Mouse (Mus musculus) neural tube, embryonic 15.5 days (tissue): ENCODE results near the gene Rgsl1. TPM values are rescaled to one million over a fixed set of nuclear protein-coding genes. Genes with fewer than 3 reads are reported as not detected.
A peak's percentile ranks its signal among the peaks of the same experiment; 100 is the strongest.

ENCODE experiments used
- ATAC-seq: fragments of 200-750 bp; cut with Nextera tagmentation; 2 replicates; pipeline ENCODE4 v1.8.0; 2017; ENCODE audit warnings: mild to moderate bottlenecking, moderate TSS enrichment, moderate library complexity; ENCODE audit not compliant: low FRiP score
- H3K27ac ChIP-seq: fragments of 300-500 bp; sonication (generic); replicated peaks from 2 replicates; pipeline ENCODE4 v1.5.1; 2015; ENCODE audit warnings: mild to moderate bottlenecking, inconsistent platforms
- H3K27me3 ChIP-seq: fragments of 300-500 bp; sonication (generic); replicated peaks from 2 replicates; pipeline ENCODE4 v1.6.1; 2015; ENCODE audit warnings: inconsistent platforms
- H3K36me3 ChIP-seq: fragments of 300-500 bp; sonication (generic); 2 replicates; pipeline ENCODE4 v1.6.1; 2015; ENCODE audit warnings: inconsistent platforms
- H3K4me1 ChIP-seq: fragments of 300-500 bp; sonication (generic); 2 replicates; pipeline ENCODE4 v1.6.1; 2015; ENCODE audit warnings: inconsistent platforms
- H3K4me2 ChIP-seq: fragments of 300-500 bp; sonication (generic); 2 replicates; pipeline ENCODE4 v1.6.1; 2015; ENCODE audit warnings: inconsistent platforms, mild to moderate bottlenecking, moderate library complexity
- H3K4me3 ChIP-seq: fragments of 300-500 bp; sonication (generic); replicated peaks from 2 replicates; pipeline ENCODE4 v1.5.1; 2015; ENCODE audit warnings: mild to moderate bottlenecking, inconsistent platforms
- H3K9ac ChIP-seq: fragments of 300-500 bp; sonication (generic); replicated peaks from 2 replicates; pipeline ENCODE4 v1.6.1; 2015; ENCODE audit warnings: mild to moderate bottlenecking, inconsistent platforms
- H3K9me3 ChIP-seq: fragments of 300-500 bp; sonication (generic); replicated peaks from 2 replicates; pipeline ENCODE4 v1.6.1; 2016; ENCODE audit warnings: inconsistent platforms
- WGBS: fragments of 180-500 bp; shearing (Covaris S2); methylation state at CpG from one replicate; pipeline ENCODE4 v1.1.7; 2015; ENCODE audit warnings: mixed read lengths; 5-methylcytosine and 5-hydroxymethylcytosine counted together
- polyA plus RNA-seq: library from polyadenylated mRNA; unstranded; fragments of >200 nt; fragmentation: Nextera tagmentation; extraction: Ambion mirVana; gene quantifications from 2 replicates; pipeline ENCODE4 v1.2.1, GENCODE M21; 2015

Rgsl1 gene
- polyA plus RNA-seq, 1 experiment from 2014 or later, result 0.18 TPM

DNA sequence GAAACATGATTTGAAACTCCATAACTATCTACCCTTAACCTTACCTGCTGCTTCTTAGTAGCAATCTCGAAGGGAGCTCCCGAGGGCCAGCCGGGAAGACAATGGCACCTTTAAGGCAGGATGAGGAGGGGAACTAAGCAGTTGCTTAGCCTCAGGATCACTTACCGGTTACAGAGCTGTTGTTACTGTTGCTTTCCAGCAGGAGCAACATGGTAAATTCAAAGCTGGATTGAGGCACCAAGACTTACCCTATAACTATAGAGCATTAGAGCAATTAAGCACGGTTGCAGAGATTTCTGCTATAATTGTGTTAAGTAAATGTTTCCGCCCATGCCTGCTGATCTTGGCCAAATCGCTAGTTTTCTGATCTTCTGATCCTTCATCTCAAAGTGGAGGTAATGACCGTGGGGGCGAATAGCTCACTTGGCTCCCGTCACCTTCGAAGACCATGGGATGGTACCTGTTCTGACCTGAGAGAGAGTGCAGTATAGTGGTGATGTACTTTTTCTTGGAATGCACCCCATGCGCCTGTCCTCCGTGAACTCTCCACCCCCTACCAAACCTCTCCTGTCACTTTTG is 104.4 kb downstream of the Rgsl1 start:
- no peaks in the 10 kb centered on the region for H3K9me3 ChIP-seq
- ATAC-seq, result 0 out of 2 replicates have a peak, but pooled peaks have one; percentile 26
- H3K4me1 ChIP-seq, result peaks cover 47% of the 10 kb centered on the region
- 0 out of 2 replicates have a peak overlapping the region, but pooled peaks have one; percentile 47 for H3K9ac ChIP-seq
- peak overlapping the region; percentile 47 for H3K4me3 ChIP-seq
- H3K36me3 ChIP-seq, result no peaks in the 10 kb centered on the region
- no peaks in the 10 kb centered on the region; the same call in 1 of the 2 replicates for H3K27me3 ChIP-seq
- peak overlapping the region; percentile 87 for H3K4me2 ChIP-seq
- H3K27ac ChIP-seq, result no peak overlapping the region
- WGBS, result 19% methylated on average over 13 of the region's 13 CpGs

DNA sequence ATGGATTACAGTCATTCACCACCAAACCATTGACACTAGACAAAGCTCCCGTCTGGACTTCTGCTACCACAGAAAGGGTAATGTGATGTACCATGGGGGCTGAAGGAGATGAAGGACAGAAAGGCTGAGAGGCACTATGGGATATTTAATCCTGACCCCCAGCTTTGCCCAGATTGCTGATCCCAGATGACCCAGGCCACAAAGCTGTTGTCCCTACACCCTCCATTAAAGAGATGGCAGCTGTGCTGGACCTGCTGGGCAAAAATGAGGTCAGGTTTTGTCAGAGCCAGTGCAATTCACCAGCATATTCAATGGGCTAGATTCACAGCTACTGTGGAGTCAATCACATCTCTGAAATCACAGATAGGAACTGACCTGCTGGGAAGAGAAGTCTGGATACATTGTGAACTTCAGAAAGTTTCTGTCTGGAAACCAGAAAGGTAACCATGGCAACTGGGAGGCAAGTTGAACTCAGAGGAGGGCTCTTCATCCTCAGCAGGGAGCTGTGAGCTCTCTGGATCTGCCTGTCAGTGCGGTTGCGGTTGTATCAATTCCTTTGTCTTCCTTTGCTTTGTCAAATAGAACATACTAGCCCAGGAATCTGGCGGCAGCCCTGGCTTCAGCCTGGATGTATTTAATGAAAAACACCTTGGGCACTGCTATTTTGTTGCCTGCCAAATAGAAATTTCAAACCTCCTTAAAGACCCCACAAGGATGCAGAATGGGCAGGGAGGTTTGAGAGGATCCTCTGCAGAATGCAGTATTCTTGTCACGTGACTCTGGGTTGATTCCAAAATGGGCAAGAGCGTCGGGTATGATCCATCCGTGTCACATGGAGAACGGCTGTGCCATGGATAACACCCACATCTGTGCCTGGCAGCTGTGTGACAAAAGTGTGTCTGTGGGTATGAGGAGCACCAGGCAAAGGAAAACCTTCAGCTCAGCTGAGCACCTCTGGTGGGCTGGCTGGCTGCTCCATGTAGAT is 106.5 kb downstream of the Rgsl1 start:
- Histone ChIP-seq H3K4me2 (peak overlapping the region; percentile 20), H3K9me3 (no peaks in the 10 kb centered on the region), H3K4me3 (no peak overlapping the region), H3K9ac (no peak overlapping the region), H3K27me3 (no peaks in the 10 kb centered on the region; the same call in 1 of the 2 replicates), H3K4me1 (peaks cover 47% of the 10 kb centered on the region), H3K36me3 (no peaks in the 10 kb centered on the region), H3K27ac (peak overlapping the region; percentile 60)
- ATAC-seq, result no peak; the same call in 1 of the 2 replicates
- WGBS, result 29% methylated on average over 9 of the region's 9 CpGs

DNA sequence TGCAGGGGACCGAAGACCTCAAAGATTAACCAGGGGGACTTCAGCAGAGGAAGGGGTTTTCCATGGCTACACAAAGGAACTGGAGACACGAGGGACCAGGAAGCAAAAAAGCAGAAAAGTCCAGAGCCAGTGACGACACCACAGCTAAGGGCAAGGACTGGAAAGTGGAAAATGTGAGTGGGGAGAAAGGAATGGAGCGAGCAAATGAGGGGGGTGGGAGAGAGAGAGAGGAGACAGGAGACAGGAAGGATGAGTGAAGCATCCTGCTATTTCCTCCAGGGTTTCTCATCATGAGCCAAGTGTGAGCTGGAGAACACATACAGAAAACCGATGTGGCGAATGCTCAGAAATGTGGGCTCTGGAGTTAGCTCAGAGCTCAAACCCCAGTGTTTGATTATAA is 107.8 kb downstream of the Rgsl1 start:
- 74% methylated on average over 6 of the region's 6 CpGs for WGBS
- no peaks in the 10 kb centered on the region for H3K36me3 ChIP-seq
- no peaks in the 10 kb centered on the region for H3K9me3 ChIP-seq
- H3K27me3 ChIP-seq, result no peaks in the 10 kb centered on the region; the same call in 1 of the 2 replicates
- no peak overlapping the region for H3K27ac ChIP-seq
- H3K9ac ChIP-seq, result no peak overlapping the region
- no peak overlapping the region for H3K4me3 ChIP-seq
- H3K4me2 ChIP-seq, result no peak overlapping the region
- ATAC-seq, result no peak
- H3K4me1 ChIP-seq, result peaks cover 42% of the 10 kb centered on the region

DNA sequence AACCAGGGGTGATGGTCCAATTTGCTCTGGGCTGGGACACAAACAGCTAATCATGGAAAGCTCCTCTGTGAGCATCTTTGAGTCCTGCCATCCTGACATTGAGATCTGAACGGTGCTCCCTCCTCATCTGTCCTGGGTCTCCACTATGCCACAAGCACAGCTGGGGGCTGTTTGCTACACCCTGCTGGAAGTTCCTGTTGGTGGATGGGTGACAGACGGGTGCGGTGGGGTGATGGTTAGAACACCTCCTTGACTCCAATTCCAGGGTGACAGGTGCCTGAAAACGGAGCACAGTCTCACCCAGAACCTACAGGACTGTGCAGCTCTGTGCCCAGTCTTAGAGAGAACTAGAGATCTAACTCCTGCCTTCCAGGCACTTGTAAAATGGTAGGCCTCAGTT is 109.1 kb downstream of the Rgsl1 start:
- WGBS, result 93% methylated on average over 4 of the region's 4 CpGs
- H3K9ac ChIP-seq, result no peak overlapping the region
- H3K4me1 ChIP-seq, result peaks cover 31% of the 10 kb centered on the region
- H3K27me3 ChIP-seq, result no peaks in the 10 kb centered on the region; the same call in 1 of the 2 replicates
- no peak overlapping the region for H3K27ac ChIP-seq
- no peak overlapping the region for H3K4me3 ChIP-seq
- H3K36me3 ChIP-seq, result no peaks in the 10 kb centered on the region
- no peak overlapping the region for H3K4me2 ChIP-seq
- ATAC-seq, result no peak
- H3K9me3 ChIP-seq, result no peaks in the 10 kb centered on the region

DNA sequence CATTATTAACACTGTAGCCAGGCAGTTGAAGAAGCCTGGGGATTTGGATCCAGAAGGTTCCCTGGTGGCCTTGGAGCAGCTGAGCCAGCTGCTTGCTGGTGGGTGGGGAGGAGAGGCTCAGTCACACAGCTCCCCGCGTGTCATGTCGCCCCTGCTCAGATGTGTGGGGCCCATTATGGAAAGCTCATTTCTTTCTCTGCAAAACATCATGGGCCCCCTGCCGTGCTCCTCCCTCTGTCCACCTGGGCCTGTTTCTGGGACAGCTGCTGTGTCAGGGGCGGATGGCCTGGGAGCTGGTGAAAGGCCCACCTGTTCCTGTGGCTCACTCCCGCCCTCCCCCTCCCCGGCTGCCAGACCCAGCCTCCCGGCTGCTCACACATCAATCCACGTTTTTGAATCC is 110.8 kb downstream of the Rgsl1 start:
- Histone ChIP-seq H3K9me3 (no peaks in the 10 kb centered on the region), H3K9ac (no peak overlapping the region), H3K27ac (no peak overlapping the region), H3K4me3 (no peak overlapping the region), H3K27me3 (no peaks in the 10 kb centered on the region), H3K4me1 (peaks cover 29% of the 10 kb centered on the region), H3K4me2 (no peak overlapping the region), H3K36me3 (no peaks in the 10 kb centered on the region)
- ATAC-seq, result peak; percentile 3; the same call in 1 of the 2 replicates
- 21% methylated on average over 9 of the region's 9 CpGs for WGBS

DNA sequence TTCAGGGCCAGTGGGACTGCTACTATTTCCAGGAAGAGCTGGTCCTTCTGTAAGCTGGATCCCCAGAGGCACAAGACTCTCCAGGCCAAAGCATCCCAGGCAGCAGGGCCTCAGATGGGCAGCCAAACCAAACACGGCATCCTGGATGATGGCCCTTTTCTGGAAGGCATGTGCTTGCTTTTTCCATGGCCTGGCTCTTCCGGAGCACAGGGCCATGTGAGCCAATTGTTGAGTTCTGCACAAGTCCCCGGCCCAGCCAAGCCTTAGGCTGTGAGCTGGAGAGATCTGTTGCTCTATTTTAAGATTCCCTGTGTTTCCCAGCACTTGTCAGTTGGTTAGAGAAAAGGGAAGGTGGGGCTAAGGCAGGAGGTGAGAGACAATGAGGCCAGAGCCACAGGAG is 113.3 kb downstream of the Rgsl1 start:
- WGBS, result 63% methylated on average over 3 of the region's 3 CpGs
- no peak for ATAC-seq
- H3K27ac ChIP-seq, result peak overlapping the region; percentile 3

DNA sequence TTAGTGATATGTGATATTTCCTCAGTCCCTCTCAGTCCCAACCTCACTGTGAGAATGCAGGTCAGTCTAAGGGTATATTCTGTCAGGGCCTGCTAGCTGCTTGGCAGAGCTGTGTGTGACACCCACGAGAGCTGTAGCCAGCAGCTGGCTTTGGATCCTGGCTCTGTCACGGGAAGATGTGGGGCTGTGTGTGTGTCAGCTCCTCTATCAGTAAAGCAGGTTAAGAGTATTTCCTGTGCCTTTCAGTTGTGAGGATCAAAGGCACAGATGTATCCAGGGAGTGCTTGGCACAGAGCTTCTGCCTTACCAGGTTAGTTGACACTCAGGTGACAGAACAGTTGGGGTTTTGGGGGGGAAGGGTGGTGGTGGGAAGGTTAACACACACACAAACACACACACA is 114.1 kb downstream of the Rgsl1 start:
- Histone ChIP-seq H3K9me3 (no peaks in the 10 kb centered on the region), H3K27me3 (no peaks in the 10 kb centered on the region), H3K4me1 (peaks cover 18% of the 10 kb centered on the region), H3K4me2 (no peak overlapping the region), H3K9ac (no peak overlapping the region), H3K36me3 (no peaks in the 10 kb centered on the region), H3K4me3 (no peak overlapping the region), H3K27ac (0 out of 2 replicates have a peak overlapping the region, but pooled peaks have one; percentile 18)
- 52% methylated on average over 2 of the region's 2 CpGs for WGBS
- no peak for ATAC-seq

More for the DNA sequence above, 113.3 kb downstream of the Rgsl1 start:
- Histone ChIP-seq H3K36me3 (no peaks in the 10 kb centered on the region), H3K9me3 (no peaks in the 10 kb centered on the region), H3K4me3 (no peak overlapping the region), H3K27me3 (no peaks in the 10 kb centered on the region), H3K4me2 (no peak overlapping the region), H3K4me1 (peaks cover 18% of the 10 kb centered on the region), H3K9ac (no peak overlapping the region)

Other genes starting within 250 kb of the Rgsl1 start
- 11.2 and 13.4 TPM in 2 replicates for gene Rgs8, start 191.1 kb downstream of the Rgsl1 start, polyA plus RNA-seq
- gene Rgs16, start 103.8 kb downstream of the Rgsl1 start, polyA plus RNA-seq, result 11.3 and 14.3 TPM in 2 replicates
- gene Rnasel, start 94.7 kb downstream of the Rgsl1 start, polyA plus RNA-seq, result 31.4 and 32.0 TPM in 2 replicates
- 0.33 and 0.44 TPM in 2 replicates for gene Teddm1b, start 30.2 kb upstream of the Rgsl1 start, polyA plus RNA-seq
- gene Teddm1a, start 47.6 kb upstream of the Rgsl1 start, polyA plus RNA-seq, result not detected in 2 replicates
- gene Glul, start 55.8 kb upstream of the Rgsl1 start, polyA plus RNA-seq, result 215 and 233 TPM in 2 replicates
- 1.5 and 1.6 TPM in 2 replicates for gene Teddm2, start 56.1 kb upstream of the Rgsl1 start, polyA plus RNA-seq